Mouse (Mus musculus): ENCODE results near the gene Gnaq.

Gnaq gene

GRCm38 (mm10) chr19:16204776-16205680 is 72.4 kb downstream of the Gnaq start:
- DNase-seq = no peak

DNA sequence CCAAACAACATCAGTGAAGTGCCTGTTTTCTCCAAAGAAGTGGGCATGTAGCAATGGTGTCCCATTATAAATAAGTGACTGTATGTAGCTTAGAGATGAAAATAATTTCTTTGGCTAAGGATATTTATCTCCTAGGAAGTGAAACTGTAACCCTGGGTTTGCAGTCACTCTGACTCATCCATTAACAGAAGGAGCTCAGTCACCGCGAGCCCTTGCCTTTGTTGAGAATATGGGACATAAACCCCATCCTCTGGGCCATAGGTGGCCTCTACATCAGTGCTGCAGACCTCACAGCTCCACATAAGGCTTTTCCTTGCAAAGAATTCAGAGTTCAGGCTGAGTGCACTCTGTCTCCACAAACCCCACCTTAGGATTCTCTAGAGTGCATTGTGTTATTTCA is 77.0 kb downstream of the Gnaq start:
- DNase-seq = no peak

GRCm38 (mm10) chr19:16214946-16215345 is 82.3 kb downstream of the Gnaq start:
- DNase-seq = no peak

DNA sequence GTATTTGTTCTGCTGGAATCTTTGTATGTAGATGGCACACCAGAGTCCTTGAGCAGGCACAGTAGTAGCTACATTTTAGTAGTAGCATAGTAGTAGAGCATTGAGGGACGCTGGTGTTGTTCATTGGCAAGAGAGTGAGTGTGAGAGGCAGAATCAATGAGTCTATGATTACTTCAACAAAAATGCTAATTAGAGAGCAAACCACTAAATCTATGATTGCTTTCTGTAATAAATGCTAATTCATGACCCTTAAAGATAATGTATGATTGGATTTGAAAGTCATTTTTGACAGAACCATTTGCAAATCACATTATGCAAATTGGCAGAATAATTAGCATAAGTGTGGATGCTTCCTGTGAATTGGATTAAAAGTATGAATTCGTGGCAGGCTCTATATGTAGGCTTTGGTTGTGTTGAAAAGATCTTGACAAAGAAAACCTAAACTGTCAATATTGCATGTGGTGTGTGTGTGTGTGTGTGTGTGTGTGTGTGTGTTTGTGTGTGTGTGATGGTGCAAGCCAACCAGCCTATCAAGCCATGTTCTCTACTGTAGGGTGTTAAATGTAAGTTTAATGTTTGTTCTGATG is 82.9 kb downstream of the Gnaq start:
- no peak for DNase-seq

- no peak for DNase-seq
These were observed 87.3 kb downstream of the Gnaq start for GRCm38 (mm10) chr19:16219978-16220377.

DNA sequence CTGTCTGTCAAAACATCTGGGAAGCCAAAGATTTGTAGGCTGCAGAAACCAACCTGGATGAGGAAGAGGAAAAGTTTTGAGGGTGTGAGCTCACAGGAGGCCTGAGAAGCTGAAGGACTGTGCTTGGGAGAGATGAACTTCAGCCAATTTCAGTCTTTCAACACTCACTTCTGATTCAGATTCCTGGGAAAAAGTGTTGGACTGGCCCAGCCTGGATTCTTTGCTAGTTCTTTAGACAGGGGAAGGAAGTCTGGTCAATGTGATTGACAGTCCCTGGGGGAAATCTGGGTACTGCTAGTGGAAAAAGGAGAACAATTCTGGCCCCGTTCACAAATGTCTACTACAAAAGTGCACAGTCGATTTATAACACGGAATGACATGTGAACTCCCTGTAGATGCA is 89.9 kb downstream of the Gnaq start:
- no peak for DNase-seq

DNA sequence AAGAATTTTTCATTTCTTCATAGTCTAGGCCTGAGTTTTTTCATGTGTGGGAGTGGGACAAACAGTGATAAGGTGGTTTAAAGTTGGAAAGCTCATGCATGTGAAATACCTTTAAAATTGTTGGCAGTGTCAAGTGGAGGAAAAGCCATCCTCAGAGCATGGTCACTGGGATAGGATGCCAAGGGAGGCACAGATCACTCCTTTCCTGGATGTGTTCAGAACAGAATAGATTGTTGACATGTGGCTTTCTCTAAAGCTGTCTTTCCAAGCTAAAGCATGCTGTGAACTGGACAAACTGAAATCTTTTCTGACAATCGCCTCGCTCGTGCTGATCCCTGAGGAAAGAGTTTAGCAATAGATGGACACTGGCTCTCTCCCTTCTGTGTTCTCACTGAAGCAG is 90.5 kb downstream of the Gnaq start:
- no peak for DNase-seq

- no peak for DNase-seq
These were observed 92.2 kb downstream of the Gnaq start for GRCm38 (mm10) chr19:16224831-16225230.

GRCm38 (mm10) chr19:16231584-16231983 is 99.0 kb downstream of the Gnaq start:
- DNase-seq = no peak

DNA sequence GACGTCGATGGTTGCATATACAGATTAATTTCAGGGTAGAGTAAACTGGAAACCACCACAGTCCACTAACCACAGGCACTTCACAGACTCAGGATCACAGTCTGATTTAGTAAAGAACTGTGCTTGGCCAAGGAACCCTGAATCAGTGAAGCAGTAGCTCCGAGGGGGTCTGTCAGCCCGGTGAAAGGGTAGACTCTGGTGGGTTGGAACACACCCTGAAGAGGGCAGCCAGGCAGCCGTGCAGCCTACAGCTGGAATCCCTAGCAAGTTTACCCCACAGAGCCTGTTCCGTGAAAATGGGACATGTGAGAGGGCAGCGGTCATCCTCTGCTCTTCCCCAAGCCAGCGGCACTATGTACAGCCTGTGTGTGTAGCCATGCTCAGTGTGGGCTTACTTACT is 103.0 kb downstream of the Gnaq start:
- DNase-seq = no peak

DNA sequence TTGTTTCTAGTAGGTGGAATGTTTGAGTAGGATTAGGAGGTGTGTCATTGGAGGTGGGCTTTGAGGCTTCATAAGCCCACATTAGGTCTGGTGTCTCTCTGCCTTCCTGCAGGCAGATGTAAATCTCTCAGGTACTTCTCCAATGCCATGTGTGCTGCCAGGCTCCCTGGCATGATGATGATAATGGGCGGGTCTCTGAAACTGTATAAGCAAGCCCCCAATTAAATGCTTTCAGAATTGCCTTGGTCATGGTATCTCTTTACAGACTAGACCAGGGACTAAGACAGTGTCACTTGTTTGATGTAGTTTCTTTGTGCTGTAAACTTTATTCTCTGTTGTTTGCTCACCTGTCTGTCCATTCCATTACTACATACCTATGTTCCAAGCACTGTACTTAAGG is 104.4 kb downstream of the Gnaq start:
- no peak for DNase-seq

GRCm38 (mm10) chr19:16238072-16238471 is 105.4 kb downstream of the Gnaq start:
- DNase-seq = no peak

DNA sequence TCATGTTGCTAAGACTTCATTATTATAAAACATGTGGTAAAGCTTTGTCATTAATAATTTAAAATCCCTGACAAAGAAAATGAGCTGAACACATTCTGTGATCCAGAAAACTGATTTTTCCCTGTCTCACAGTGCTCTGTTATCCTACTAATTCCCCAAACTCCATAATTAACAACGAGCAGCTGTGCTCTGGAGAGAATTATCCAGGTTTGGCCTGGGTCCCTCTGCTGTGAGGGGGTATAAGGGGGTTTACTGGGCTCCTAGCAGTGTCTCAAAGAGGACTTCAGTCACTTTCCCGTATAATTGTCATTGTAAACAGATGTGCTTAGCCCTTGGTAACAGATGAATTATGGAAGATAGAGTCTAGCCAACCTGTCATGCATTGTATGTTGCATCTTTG is 105.9 kb downstream of the Gnaq start:
- no peak for DNase-seq

DNA sequence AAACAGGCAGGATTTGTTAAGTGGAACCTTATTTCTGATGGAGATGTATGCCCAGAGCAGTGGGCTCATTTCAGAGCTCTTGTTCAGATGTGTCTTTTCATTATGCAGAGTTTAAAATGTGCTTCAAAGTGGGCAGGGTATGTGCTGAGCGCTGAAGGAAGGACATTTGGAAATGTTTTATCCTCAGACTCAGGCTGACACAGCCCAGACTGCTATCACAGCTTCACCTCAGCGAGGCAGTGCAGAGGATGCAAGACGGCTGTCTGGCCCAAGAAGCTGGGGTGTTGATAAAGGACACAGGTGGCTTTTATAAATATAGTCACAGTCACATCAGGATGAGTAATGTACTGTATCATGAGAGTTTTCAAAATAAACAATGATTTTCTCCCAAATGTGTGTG is 110.1 kb downstream of the Gnaq start:
- no peak for DNase-seq

GRCm38 (mm10) chr19:16249025-16249424 is 116.4 kb downstream of the Gnaq start:
- no peak for DNase-seq

DNA sequence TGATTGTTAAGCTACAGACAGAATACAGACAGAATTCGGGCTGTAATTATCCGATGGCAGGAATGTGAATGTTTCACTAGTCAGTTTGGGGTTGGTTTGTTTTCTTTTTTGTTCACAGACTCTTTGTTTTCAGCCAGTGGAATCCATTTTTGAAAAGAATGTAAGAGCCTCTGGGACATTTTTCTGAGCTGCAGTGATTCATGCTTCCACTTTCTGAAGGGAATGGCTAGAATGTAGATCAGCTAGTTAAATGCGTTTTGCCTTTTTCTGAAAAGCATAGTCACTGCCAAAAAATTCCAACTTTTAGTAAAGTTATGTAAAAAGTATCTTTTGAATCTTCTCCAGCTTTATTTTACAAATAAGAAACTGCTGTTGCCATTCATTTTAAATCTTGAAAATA is 118.3 kb downstream of the Gnaq start:
- no peak for DNase-seq

- no peak for DNase-seq
These were observed 119.2 kb downstream of the Gnaq start for GRCm38 (mm10) chr19:16251819-16252218.

DNA sequence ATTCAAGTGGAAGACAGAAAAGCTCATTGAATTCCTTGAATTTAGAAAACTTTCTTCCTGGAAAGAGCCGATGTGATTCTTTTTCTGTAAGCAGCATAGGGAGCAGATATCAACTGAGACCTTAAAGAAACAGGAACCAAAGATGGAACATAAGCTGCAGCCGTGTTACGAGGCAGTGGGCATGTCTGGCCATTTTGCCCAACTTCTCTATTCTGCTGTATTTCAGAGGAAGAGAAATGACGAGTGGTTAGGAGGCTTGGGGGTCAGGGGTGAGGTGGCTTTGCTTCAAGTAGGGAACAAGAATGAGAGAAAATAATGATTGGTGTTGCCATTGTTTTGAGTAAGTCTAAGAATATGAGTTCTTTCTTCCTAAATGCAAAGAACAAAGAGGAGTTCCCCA is 120.1 kb downstream of the Gnaq start:
- DNase-seq = peak in 1 of 2 experiments; percentile 13

DNA sequence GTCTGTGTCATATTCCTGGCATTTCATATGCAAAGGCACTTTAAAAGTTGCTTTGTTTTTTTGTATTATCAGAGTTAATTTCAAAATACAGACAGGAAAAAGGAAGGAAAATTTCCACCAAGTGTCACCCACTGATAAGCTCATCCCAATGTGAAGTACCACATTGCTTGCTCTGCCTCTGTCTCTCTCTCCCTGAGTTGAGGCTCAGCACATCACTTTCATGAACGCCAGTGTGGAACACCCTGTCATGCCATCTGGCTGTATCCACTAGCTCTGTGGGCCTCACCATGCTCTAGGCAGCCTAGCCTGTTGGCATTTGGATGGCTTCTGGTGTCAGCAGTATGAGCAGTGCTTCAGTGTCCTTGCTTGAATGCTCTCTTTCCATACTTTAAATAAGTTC is 122.2 kb downstream of the Gnaq start:
- DNase-seq = no peak

DNA sequence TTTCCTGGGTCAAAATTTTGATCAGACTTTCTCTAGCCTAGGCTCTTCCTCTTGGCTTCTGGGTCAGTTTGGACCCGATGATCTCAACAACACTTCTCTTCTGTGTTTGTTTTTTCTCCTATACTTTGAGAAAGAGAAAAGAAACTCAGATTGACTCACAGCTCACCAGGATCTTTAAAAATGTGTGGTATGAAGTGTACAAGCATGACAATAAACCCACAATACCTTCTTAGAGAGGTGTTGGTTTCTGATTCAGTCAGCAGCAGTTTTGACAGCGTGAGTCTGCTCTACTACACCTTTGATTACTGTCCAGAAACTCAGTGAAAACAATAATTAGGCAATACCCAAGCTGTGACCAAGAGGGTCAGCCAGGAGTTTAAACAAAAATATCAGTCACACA is 122.7 kb downstream of the Gnaq start:
- no peak for DNase-seq

DNA sequence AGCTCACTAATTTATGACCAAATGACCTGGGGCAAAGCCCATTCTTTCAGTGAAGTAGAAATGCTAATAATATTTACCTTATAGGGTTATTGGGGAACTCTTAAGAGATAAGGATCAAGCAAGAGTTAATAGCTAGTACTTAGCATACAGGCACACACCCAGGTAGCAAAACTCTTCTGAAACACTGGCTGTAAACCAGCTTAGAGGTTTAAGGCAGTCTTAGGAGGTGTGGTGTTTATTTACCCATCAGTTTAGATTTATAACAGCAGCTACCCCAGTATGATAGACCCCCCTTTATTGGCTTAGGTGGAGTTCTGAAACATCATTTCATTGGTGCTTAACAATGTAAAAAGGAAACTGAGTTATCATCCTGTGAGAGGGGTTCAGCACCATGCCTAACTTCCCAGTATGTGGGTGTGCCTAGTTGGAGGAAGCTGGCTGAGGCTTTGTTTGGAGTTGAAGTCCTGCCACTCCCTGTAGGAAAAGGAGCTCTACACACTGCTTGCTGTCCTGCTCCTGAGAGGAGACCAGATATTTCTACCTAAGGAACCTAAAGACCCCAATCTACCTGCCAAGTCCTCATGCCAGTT is 126.2 kb downstream of the Gnaq start:
- no peak for DNase-seq

- DNase-seq = no peak
These were observed 127.3 kb downstream of the Gnaq start for GRCm38 (mm10) chr19:16259786-16260434.

GRCm38 (mm10) chr19:16260435-16260832 is 127.8 kb downstream of the Gnaq start:
- DNase-seq = no peak

GRCm38 (mm10) chr19:16260973-16261372 is 128.3 kb downstream of the Gnaq start:
- no peak for DNase-seq
